17 mouse cellular contexts compared by ENCODE assay signal in genomic region chr3:59107439-59107838, GRCm38 (mm10). TPM values are rescaled to one million over a fixed set of nuclear protein-coding genes. Genes with fewer than 3 reads are reported as not detected.
"Had no signal": no experiment of that assay in that cellular context is flagged by ENCODE, and none has a peak within 500 bp of the region (broad histone marks: within the 10 kb centered on the region; RNA-seq: fewer than 3 reads in every experiment).

No protein-coding gene starts in this region.

- H3K27me3 ChIP-seq: neural tube, embryonic 13.5 days; neural tube, embryonic 15.5 days; stomach, embryonic 15.5 days had no signal

- H3K9me3 ChIP-seq: neural tube, embryonic 13.5 days; neural tube, embryonic 15.5 days; stomach, embryonic 15.5 days had no signal

- H3K9ac ChIP-seq: neural tube, embryonic 13.5 days; neural tube, embryonic 15.5 days; stomach, embryonic 15.5 days had no signal

- H3K27ac ChIP-seq: neural tube, embryonic 13.5 days; neural tube, embryonic 15.5 days; stomach, embryonic 15.5 days; stomach, postnatal 0 days had no signal

- H3K4me2 ChIP-seq: neural tube, embryonic 13.5 days; neural tube, embryonic 15.5 days; stomach, embryonic 15.5 days had no signal

- H3K4me1 ChIP-seq: neural tube, embryonic 13.5 days; neural tube, embryonic 15.5 days; stomach, embryonic 15.5 days had no signal

- DNase-seq: retina, postnatal 1 day; right cerebral cortex, adult 18-20 months; right cerebral cortex, postnatal 14 days; right cerebral cortex, postnatal 25 days; right cerebral cortex, postnatal 4 days; spleen, adult 18-20 months; thymus, adult 18-20 months; thymus, adult 2 months; thymus, postnatal 14 days; thymus, postnatal 25 days; thymus, postnatal 36 days; thymus, postnatal 4 days had no signal

- H3K36me3 ChIP-seq: neural tube, embryonic 13.5 days; stomach, embryonic 15.5 days had no signal

- H3K4me3 ChIP-seq: neural tube, embryonic 13.5 days; neural tube, embryonic 15.5 days; stomach, embryonic 15.5 days had no signal

RNA-seq across cellular contexts. Expression of gene Gpr171, which starts 5.8 kb away (rescaled TPM):
- polyA plus RNA-seq: testis, adult 2 months had no signal
